Mouse (Mus musculus) MEL (cell line): ENCODE results near the gene Trp73.

Experiments used
- CTCF ChIP-seq, 3 experiments: IDR thresholded peaks in 2 of 3; conservative IDR thresholded peaks in 1 of 3; 2 replicates each; pipeline ENCODE4 v1.5.1; 2011 to 2012; ENCODE audit warnings: low read length in 3 of 3, low read depth in 2 of 3, mild to moderate bottlenecking in 2 of 3, improper control_type of control experiment in 1 of 3, inconsistent platforms in 1 of 3, mixed read lengths in 1 of 3, moderate library complexity in 1 of 3; ENCODE audit not compliant: control insufficient read depth in 1 of 3, insufficient read depth in 1 of 3, poor library complexity in 1 of 3, severe bottlenecking in 1 of 3
- EP300 ChIP-seq, 2 experiments: IDR thresholded peaks; 2 replicates each; pipeline ENCODE4 v1.6.1; 2011; ENCODE audit warnings: improper control_type of control experiment in 2 of 2, low read length in 2 of 2, low read depth in 1 of 2, mild to moderate bottlenecking in 1 of 2
- JUND ChIP-seq: IDR thresholded peaks from 2 replicates; pipeline ENCODE4 v1.6.1; 2011; ENCODE audit warnings: low read depth, mild to moderate bottlenecking, improper control_type of control experiment, low read length
- MEF2A ChIP-seq: IDR thresholded peaks from 2 replicates; pipeline ENCODE4 v1.6.1; 2014; ENCODE audit warnings: low read depth, mild to moderate bottlenecking, inconsistent platforms, low read length, improper control_type of control experiment; ENCODE audit not compliant: poor library complexity, insufficient replicate concordance, severe bottlenecking; ENCODE audit errors: extremely low read depth
- MYC ChIP-seq: IDR thresholded peaks from 2 replicates; pipeline ENCODE4 v1.6.1; 2011; ENCODE audit warnings: low read depth, mild to moderate bottlenecking, low read length, improper control_type of control experiment, moderate library complexity
- POLR2A ChIP-seq, 2 experiments: IDR thresholded peaks; 2 replicates each; pipeline ENCODE4 v1.6.1; 2011 to 2012; ENCODE audit warnings: low read length in 2 of 2, mild to moderate bottlenecking in 2 of 2, control low read depth in 1 of 2, improper control_type of control experiment in 1 of 2, low read depth in 1 of 2, moderate library complexity in 1 of 2; ENCODE audit not compliant: control insufficient read depth in 1 of 2, insufficient read depth in 1 of 2, poor library complexity in 1 of 2
- POLR2AphosphoS2 ChIP-seq: IDR thresholded peaks from 2 replicates; pipeline ENCODE4 v1.6.1; 2011; ENCODE audit warnings: low read length, improper control_type of control experiment
- USF2 ChIP-seq, 2 experiments: IDR thresholded peaks; 2 replicates each; pipeline ENCODE4 v1.6.1; 2011 to 2012; ENCODE audit warnings: improper control_type of control experiment in 2 of 2, low read length in 2 of 2, borderline replicate concordance in 1 of 2, inconsistent platforms in 1 of 2, low read depth in 1 of 2, mild to moderate bottlenecking in 1 of 2; ENCODE audit not compliant: insufficient read depth in 1 of 2
- ZNF384 ChIP-seq: IDR thresholded peaks from 2 replicates; pipeline ENCODE4 v1.6.1; 2012; ENCODE audit warnings: low read depth, mild to moderate bottlenecking, inconsistent platforms, low read length, improper control_type of control experiment

GRCm38 (mm10) chr4:154028066-154028465 lies 111.9 kb downstream of the Trp73 start:
- TF ChIP-seq USF2 (IDR thresholded peaks at IDR 0.05; ENCODE audit: borderline replicate concordance in 1 of 2, insufficient read depth in 1 of 2, low read depth in 1 of 2, low read length in 2 of 2) (no peak), POLR2A (IDR thresholded peaks at IDR 0.05; ENCODE audit: control insufficient read depth in 1 of 2, insufficient read depth in 1 of 2, low read depth in 1 of 2, low read length in 2 of 2, poor library complexity in 1 of 2) (no peak), CTCF (IDR thresholded peaks at IDR 0.05 in 2 of 3, conservative IDR thresholded peaks at IDR 0.05 in 1 of 3; ENCODE audit: control insufficient read depth in 1 of 3, insufficient read depth in 1 of 3, low read depth in 2 of 3, low read length in 3 of 3, poor library complexity in 1 of 3, severe bottlenecking in 1 of 3) (no peak), MYC (no peak), POLR2AphosphoS2 (no peak), EP300 (IDR thresholded peaks at IDR 0.05; ENCODE audit: low read depth in 1 of 2, low read length in 2 of 2) (no peak), MEF2A (no peak), ZNF384 (no peak), JUND (no peak)
